Comparison of ENCODE assay signal across 8 mouse cellular contexts in the genomic region with DNA sequence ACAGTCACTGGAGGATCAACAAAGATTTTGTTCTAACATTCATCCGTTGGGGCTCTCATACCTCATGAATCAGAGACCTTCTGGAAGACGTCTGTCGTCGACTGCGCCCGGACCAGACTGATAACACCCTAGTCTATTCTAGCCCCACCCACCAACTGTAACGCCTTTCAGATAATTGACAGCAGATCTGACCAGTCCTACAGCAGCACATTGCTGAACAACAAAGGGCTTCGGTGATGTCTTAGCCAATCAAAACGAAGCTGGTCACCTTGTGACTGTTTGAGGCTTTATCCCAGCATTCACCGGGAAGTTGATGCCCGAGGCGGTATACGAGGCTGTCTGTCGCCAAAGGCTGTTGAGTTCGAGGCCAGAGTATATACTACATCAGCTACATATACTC. TPM values are rescaled to one million over a fixed set of nuclear protein-coding genes. Genes with fewer than 3 reads are reported as not detected.
DNase-seq lines count a peak whose midpoint lies in the region; ATAC-seq and TF ChIP-seq lines count a peak whose summit lies in the region.

Cul4b (minus strand) TSS at position 119 of the 400 bp plus-strand sequence.

- intact Hi-C loops in heart, postnatal 36 days (cut with DNase I) = no loop called here

- no peak for ATAC-seq in embryonic facial prominence, embryonic 15.5 days (ENCODE audit: insufficient number of reproducible peaks, low FRiP score, low TSS enrichment, low read depth)
- no peak for ATAC-seq in limb, embryonic 14.5 days (ENCODE audit: low FRiP score, low read depth)
- peak; percentile 72; the same call in 1 of the 2 replicates for ATAC-seq in stomach, embryonic 15.5 days (ENCODE audit: insufficient read depth, low FRiP score, low read depth)
- no peak for ATAC-seq in cerebellum, adult (ENCODE audit: insufficient number of reproducible peaks, low FRiP score, low TSS enrichment)

- WGBS in embryonic facial prominence, embryonic 15.5 days = 90% methylated on average over 15 of the region's 15 CpGs
- WGBS in limb, embryonic 14.5 days = 84% methylated on average over 15 of the region's 15 CpGs
- WGBS in stomach, embryonic 15.5 days = 83% methylated on average over 15 of the region's 15 CpGs
- WGBS in thymus, adult 2 months = 94% methylated on average over 15 of the region's 15 CpGs

- no peak within 1 kb of the TSS for H3K4me2 ChIP-seq in embryonic facial prominence, embryonic 15.5 days (replicated peaks)
- H3K4me2 ChIP-seq in limb, embryonic 14.5 days (replicated peaks; ENCODE audit: low read depth, low read length, severe bottlenecking) = no peak within 1 kb of the TSS
- H3K4me2 ChIP-seq in stomach, embryonic 15.5 days = no peak within 1 kb of the TSS

- no peaks in the 10 kb centered on the region for H3K27me3 ChIP-seq in embryonic facial prominence, embryonic 15.5 days
- H3K27me3 ChIP-seq in limb, embryonic 14.5 days (ENCODE audit: control insufficient read depth, insufficient read depth, low read length) = no peaks in the 10 kb centered on the region
- H3K27me3 ChIP-seq in stomach, embryonic 15.5 days (replicated peaks) = no peaks in the 10 kb centered on the region
- H3K27me3 ChIP-seq in thymus, adult 2 months (ENCODE audit: control insufficient read depth, insufficient read depth, low read length) = no peaks in the 10 kb centered on the region

- H3K27ac ChIP-seq in embryonic facial prominence, embryonic 15.5 days (replicated peaks) = no peak within 1 kb of the TSS
- no peak within 1 kb of the TSS for H3K27ac ChIP-seq in limb, embryonic 14.5 days (replicated peaks; ENCODE audit: low read depth, low read length)
- H3K27ac ChIP-seq in stomach, embryonic 15.5 days = no peak within 1 kb of the TSS
- H3K27ac ChIP-seq in thymus, adult 2 months (ENCODE audit: control insufficient read depth, insufficient read depth, low read length) = no peak within 1 kb of the TSS

- H3K36me3 ChIP-seq in embryonic facial prominence, embryonic 15.5 days = no peaks in the 10 kb centered on the region
- no peaks in the 10 kb centered on the region for H3K36me3 ChIP-seq in limb, embryonic 14.5 days (ENCODE audit: control insufficient read depth, insufficient read depth, low read length)
- H3K36me3 ChIP-seq in stomach, embryonic 15.5 days = no peaks in the 10 kb centered on the region
- no peaks in the 10 kb centered on the region for H3K36me3 ChIP-seq in thymus, adult 2 months (ENCODE audit: control insufficient read depth, insufficient read depth, low read length)

- DNase-seq in thymus, postnatal 0 days (ENCODE audit: low spot score) = no peak
- no peak for DNase-seq in thymus, postnatal 14 days
- DNase-seq in heart, postnatal 36 days = peak; percentile 19 to 39
- DNase-seq in limb, embryonic 14.5 days (ENCODE audit: low spot score) = no peak
- DNase-seq in thymus, adult 2 months = no peak

- TF ChIP-seq POLR2A in limb, embryonic 14.5 days (IDR thresholded peaks at IDR 0.05; ENCODE audit: borderline replicate concordance, extremely low read depth, insufficient read depth, insufficient read length) = no peak
- no peak for TF ChIP-seq POLR2A in thymus, adult 2 months (IDR thresholded peaks at IDR 0.05; ENCODE audit: control insufficient read depth, extremely low read depth, insufficient read depth, low read length, poor library complexity)

- H3K9me3 ChIP-seq in embryonic facial prominence, embryonic 15.5 days (replicated peaks) = no peaks in the 10 kb centered on the region
- H3K9me3 ChIP-seq in limb, embryonic 14.5 days (ENCODE audit: control insufficient read depth, low read length) = no peaks in the 10 kb centered on the region
- no peaks in the 10 kb centered on the region for H3K9me3 ChIP-seq in stomach, embryonic 15.5 days

- H3K4me1 ChIP-seq in embryonic facial prominence, embryonic 15.5 days = no peaks in the 10 kb centered on the region
- no peaks in the 10 kb centered on the region for H3K4me1 ChIP-seq in limb, embryonic 14.5 days (ENCODE audit: control insufficient read depth, insufficient read depth, low read length)
- H3K4me1 ChIP-seq in stomach, embryonic 15.5 days = no peaks in the 10 kb centered on the region
- no peaks in the 10 kb centered on the region for H3K4me1 ChIP-seq in thymus, adult 2 months (replicated peaks; ENCODE audit: control insufficient read depth, insufficient read depth, low read length)

- TF ChIP-seq CTCF in thymus, adult 2 months (IDR thresholded peaks at IDR 0.05; ENCODE audit: borderline replicate concordance, control insufficient read depth, extremely low read depth, insufficient read depth, low read length, poor library complexity) = no peak

- H3K4me3 ChIP-seq in embryonic facial prominence, embryonic 15.5 days (replicated peaks) = no peak within 1 kb of the TSS
- no peak within 1 kb of the TSS for H3K4me3 ChIP-seq in limb, embryonic 14.5 days (replicated peaks; ENCODE audit: low read length)
- H3K4me3 ChIP-seq in stomach, embryonic 15.5 days (replicated peaks) = no peak within 1 kb of the TSS
- no peak within 1 kb of the TSS for H3K4me3 ChIP-seq in thymus, adult 2 months (ENCODE audit: control insufficient read depth, insufficient read depth, low read length)

- no peak within 1 kb of the TSS for H3K9ac ChIP-seq in embryonic facial prominence, embryonic 15.5 days
- no peak within 1 kb of the TSS for H3K9ac ChIP-seq in limb, embryonic 14.5 days (ENCODE audit: low read depth, low read length, severe bottlenecking)
- H3K9ac ChIP-seq in stomach, embryonic 15.5 days = no peak within 1 kb of the TSS

RNA-seq across cellular contexts. Expression of gene Cul4b, which starts in this region (rescaled TPM):
- polyA plus RNA-seq in thymus, postnatal 0 days (2015; fragmentation: Nextera tagmentation; extraction: Ambion mirVana) = 20.6 and 23.5 TPM in 2 replicates
- polyA plus RNA-seq in embryonic facial prominence, embryonic 15.5 days (2015; fragmentation: Nextera tagmentation; extraction: Ambion mirVana) = 22.5 and 23.7 TPM in 2 replicates
- total RNA-seq in heart, postnatal 36 days (2021) = 10 to 100 TPM; 14.3 TPM
- 16.7 and 21.6 TPM in 2 replicates for polyA plus RNA-seq in limb, embryonic 14.5 days (2012; rRNA removed)
- 33.0 and 35.7 TPM in 2 replicates for polyA plus RNA-seq in limb, embryonic 14.5 days (2014; fragmentation: Nextera tagmentation; extraction: Ambion mirVana)
- polyA plus RNA-seq in stomach, embryonic 15.5 days (2015; fragmentation: Nextera tagmentation; extraction: Ambion mirVana) = 22.2 and 25.3 TPM in 2 replicates
- polyA plus RNA-seq in thymus, adult 2 months (2012; rRNA removed) = 6.9 and 8.1 TPM in 2 replicates

Comparison
In these comparisons a context has a peak if more than half of its experiments do, and no peak if none do; other contexts are left out.
1. DNase-seq: peak in heart, postnatal 36 days (2 of 2); none in thymus, postnatal 0 days (single experiment), thymus, postnatal 14 days (single experiment), limb, embryonic 14.5 days (single experiment) and thymus, adult 2 months (single experiment).